Mouse (Mus musculus) midbrain, embryonic 16.5 days (tissue): ENCODE data around the gene Nmur1. TPM values are rescaled to one million over a fixed set of nuclear protein-coding genes. Genes with fewer than 3 reads are reported as not detected.

Experiments
- ATAC-seq: fragments of 200-750 bp; cut with Nextera tagmentation; 2 replicates; pipeline ENCODE4 v1.8.0; 2017; ENCODE audit warnings: moderate TSS enrichment
- H3K27ac ChIP-seq: fragments of 300-500 bp; sonication (generic); 2 replicates; pipeline ENCODE4 v1.5.1; 2014; ENCODE audit warnings: mild to moderate bottlenecking, low read length, mixed read lengths
- H3K27me3 ChIP-seq: fragments of 300-500 bp; sonication (generic); 2 replicates; pipeline ENCODE4 v1.6.1; 2014; ENCODE audit warnings: low read depth, low read length, mixed read lengths; ENCODE audit not compliant: control insufficient read depth, insufficient read depth
- H3K36me3 ChIP-seq: fragments of 300-500 bp; sonication (generic); 2 replicates; pipeline ENCODE4 v1.6.1; 2014; ENCODE audit warnings: mild to moderate bottlenecking, low read length, moderate library complexity, mixed read lengths; ENCODE audit not compliant: control insufficient read depth, insufficient read depth
- H3K4me1 ChIP-seq: fragments of 300-500 bp; sonication (generic); 2 replicates; pipeline ENCODE4 v1.6.1; 2014; ENCODE audit warnings: mild to moderate bottlenecking, low read length, mixed read lengths; ENCODE audit not compliant: control insufficient read depth, insufficient read depth
- H3K4me2 ChIP-seq: fragments of 300-500 bp; sonication (generic); 2 replicates; pipeline ENCODE4 v1.6.1; 2014; ENCODE audit warnings: mild to moderate bottlenecking, low read length, mixed read lengths
- H3K4me3 ChIP-seq: fragments of 300-500 bp; sonication (generic); 2 replicates; pipeline ENCODE4 v1.5.1; 2014; ENCODE audit warnings: low read depth, mild to moderate bottlenecking, low read length, moderate library complexity, mixed read lengths
- H3K9ac ChIP-seq: fragments of 300-500 bp; sonication (generic); 2 replicates; pipeline ENCODE4 v1.6.1; 2014; ENCODE audit warnings: low read depth, low read length, mixed read lengths
- H3K9me3 ChIP-seq: fragments of 300-500 bp; sonication (generic); replicated peaks from 2 replicates; pipeline ENCODE4 v1.6.1; 2014; ENCODE audit warnings: mild to moderate bottlenecking, low read length, mixed read lengths; ENCODE audit not compliant: control insufficient read depth, poor library complexity, severe bottlenecking
- WGBS: fragments of 180-500 bp; shearing (Covaris S2); extraction: QIAGEN DNeasy Blood & Tissue Kit; methylation state at CpG from one replicate; pipeline ENCODE4 v1.1.7; 2014; 5-methylcytosine and 5-hydroxymethylcytosine counted together
- polyA plus RNA-seq: library from polyadenylated mRNA; unstranded; fragments of >200 nt; fragmentation: Nextera tagmentation; extraction: Ambion mirVana; gene quantifications from 2 replicates; pipeline ENCODE4 v1.2.1, GENCODE M21; 2015

Nmur1 gene
- polyA plus RNA-seq, 1 experiment from 2014 or later: 0.11 TPM

DNA sequence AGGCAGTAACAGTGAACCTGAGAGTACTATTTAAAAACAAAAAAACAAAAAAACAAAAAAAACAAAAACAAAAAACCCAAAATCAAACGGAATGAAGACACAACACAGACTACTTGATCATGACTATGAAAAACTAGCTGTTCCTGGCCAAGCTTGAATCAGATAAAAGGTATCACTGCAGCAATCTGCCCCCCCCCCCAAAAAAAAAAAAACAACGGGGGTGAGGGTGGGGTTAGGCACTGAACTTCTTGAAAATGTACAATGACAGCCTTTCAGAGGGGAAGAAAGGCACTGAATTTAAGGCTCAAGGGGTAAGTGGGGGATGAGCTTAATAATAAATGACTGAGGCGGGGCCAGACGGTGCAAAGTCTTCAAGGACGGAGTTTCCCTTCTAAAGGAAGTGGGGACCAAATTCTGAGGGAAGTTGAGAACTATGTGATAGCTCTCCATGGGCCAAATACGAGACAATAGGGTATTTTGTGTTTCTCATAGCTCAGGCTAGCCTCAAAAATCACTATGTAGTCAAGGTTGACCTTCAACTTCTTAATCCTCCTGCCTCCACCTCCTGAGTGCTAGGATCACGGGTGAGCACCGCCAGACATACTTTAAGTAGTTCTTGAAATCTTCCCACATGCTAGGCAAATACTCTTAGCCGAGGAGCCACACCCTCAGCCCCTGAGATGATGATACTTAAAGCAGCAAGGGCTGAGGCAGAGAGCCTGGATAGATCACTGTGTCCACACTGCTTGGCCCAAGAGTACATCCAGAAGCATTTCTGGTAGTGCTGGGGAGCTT is 11.4 kb upstream of the Nmur1 start:
- Histone ChIP-seq H3K4me2 (no peak overlapping the region), H3K27me3 (no peaks in the 10 kb centered on the region), H3K36me3 (no peaks in the 10 kb centered on the region), H3K4me3 (no peak overlapping the region), H3K9ac (no peak overlapping the region), H3K27ac (no peak overlapping the region), H3K4me1 (peaks cover 44% of the 10 kb centered on the region), H3K9me3 (no peaks in the 10 kb centered on the region)
- WGBS: 66% methylated on average over 9 of the region's 9 CpGs
- ATAC-seq: no peak

DNA sequence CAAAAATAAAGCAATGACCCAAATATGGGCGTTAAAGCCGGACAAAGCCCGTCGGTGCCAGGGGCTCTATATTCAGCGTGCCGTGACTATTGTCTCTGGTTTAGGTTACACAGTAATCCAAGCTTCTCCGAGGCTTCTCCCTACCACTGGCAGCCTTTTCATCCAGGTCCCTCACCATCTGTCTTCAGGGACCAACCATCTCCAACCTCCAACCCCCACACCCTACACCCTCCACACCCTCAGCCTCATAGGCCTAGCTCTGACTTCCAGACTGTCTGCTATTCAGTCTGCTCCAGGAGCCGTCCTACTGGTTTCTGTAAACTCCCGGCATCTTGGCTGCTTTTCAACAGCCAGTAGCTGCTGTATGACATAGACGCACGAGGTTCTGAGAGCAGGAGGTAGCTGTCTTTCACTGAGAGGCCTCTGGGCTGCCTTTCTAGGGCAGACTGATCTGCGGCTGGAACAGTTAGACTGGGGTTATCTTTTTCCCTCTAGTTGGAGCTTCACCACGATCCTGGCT is 9.3 kb upstream of the Nmur1 start:
- Histone ChIP-seq H3K27me3 (no peaks in the 10 kb centered on the region), H3K9ac (peak overlapping the region; percentile 86), H3K4me1 (peaks cover 35% of the 10 kb centered on the region), H3K9me3 (no peaks in the 10 kb centered on the region), H3K4me3 (no peak overlapping the region; the same call in 1 of the 2 replicates), H3K27ac (peak overlapping the region; percentile 98), H3K4me2 (peak overlapping the region; percentile 93), H3K36me3 (no peaks in the 10 kb centered on the region)
- peak; percentile 12; the same call in 1 of the 2 replicates for ATAC-seq
- WGBS: 4% methylated on average over 13 of the region's 13 CpGs

GRCm38 (mm10) chr1:86434439-86435201 is 8.6 kb upstream of the Nmur1 start:
- Histone ChIP-seq H3K27ac (peak overlapping the region; percentile 98), H3K9ac (peak overlapping the region; percentile 86), H3K27me3 (no peaks in the 10 kb centered on the region), H3K4me1 (peaks cover 27% of the 10 kb centered on the region), H3K36me3 (no peaks in the 10 kb centered on the region), H3K4me2 (peak overlapping the region; percentile 93), H3K9me3 (no peaks in the 10 kb centered on the region), H3K4me3 (peak overlapping the region; percentile 46)
- WGBS: 2% methylated on average over 38 of the region's 46 CpGs
- ATAC-seq: peak; percentile 90

DNA sequence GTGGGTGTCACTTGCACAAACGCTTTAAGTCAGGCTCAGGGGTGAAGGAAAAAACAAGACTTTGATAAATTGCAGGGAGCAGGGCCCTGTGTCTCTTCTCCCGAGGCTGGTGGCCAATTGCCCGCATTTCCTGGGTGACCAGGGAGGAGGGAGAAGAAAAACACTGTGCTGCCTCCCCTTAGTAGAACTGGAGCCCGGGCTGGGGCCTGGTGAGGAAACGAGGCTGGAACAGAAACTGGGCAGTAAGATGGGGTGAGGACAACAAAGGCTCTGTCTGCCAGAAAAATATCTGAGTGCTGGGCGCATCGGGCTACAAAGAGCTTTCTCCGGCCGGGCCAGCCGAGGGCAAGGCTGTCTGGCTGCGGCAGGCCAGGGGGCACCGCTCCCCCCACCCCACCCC is 8.0 kb upstream of the Nmur1 start:
- no peaks in the 10 kb centered on the region for H3K27me3 ChIP-seq
- H3K9me3 ChIP-seq: no peaks in the 10 kb centered on the region
- H3K4me1 ChIP-seq: peaks cover 24% of the 10 kb centered on the region
- H3K4me3 ChIP-seq: peak overlapping the region; percentile 46
- WGBS: 3% methylated on average over 12 of the region's 12 CpGs
- H3K27ac ChIP-seq: peak overlapping the region; percentile 98
- H3K9ac ChIP-seq: peak overlapping the region; percentile 71
- no peaks in the 10 kb centered on the region for H3K36me3 ChIP-seq
- peak; percentile 54 for ATAC-seq
- H3K4me2 ChIP-seq: peak overlapping the region; percentile 93

- Histone ChIP-seq H3K27me3 (no peaks in the 10 kb centered on the region), H3K4me1 (peaks cover 24% of the 10 kb centered on the region), H3K4me2 (no peak overlapping the region), H3K4me3 (no peak overlapping the region), H3K27ac (peak overlapping the region; percentile 98), H3K9ac (no peak overlapping the region), H3K36me3 (no peaks in the 10 kb centered on the region), H3K9me3 (no peaks in the 10 kb centered on the region)
- ATAC-seq: no peak
- 78% methylated on average over 7 of the region's 7 CpGs for WGBS
Measured at GRCm38 (mm10) chr1:86433359-86433758, 7.3 kb upstream of the Nmur1 start.

DNA sequence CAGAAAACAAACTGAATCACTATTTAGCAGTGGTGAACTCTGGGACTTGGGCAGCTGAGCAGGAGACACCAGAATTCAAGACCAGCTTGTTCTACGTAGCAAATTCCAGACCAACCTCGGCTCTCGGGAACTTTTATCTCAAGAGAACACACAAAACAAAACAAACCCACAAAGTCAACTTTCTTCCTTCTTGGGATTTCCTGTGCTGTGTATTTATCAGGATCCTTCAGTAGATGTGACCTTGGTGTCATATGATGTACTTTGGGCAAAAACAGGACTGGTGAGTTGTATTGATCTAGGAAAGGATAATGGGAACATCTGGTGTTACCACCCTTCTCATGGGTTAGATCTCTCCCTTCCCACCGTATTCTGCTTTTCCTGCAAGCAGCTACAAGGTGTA is 6.8 kb upstream of the Nmur1 start:
- Histone ChIP-seq H3K4me1 (peaks cover 24% of the 10 kb centered on the region), H3K9me3 (no peaks in the 10 kb centered on the region), H3K4me3 (no peak overlapping the region), H3K4me2 (no peak overlapping the region), H3K27me3 (no peaks in the 10 kb centered on the region), H3K36me3 (no peaks in the 10 kb centered on the region), H3K27ac (peak overlapping the region; percentile 98; the same call in 1 of the 2 replicates), H3K9ac (no peak overlapping the region)
- no peak for ATAC-seq
- WGBS: 89% methylated on average over 4 of the region's 4 CpGs

DNA sequence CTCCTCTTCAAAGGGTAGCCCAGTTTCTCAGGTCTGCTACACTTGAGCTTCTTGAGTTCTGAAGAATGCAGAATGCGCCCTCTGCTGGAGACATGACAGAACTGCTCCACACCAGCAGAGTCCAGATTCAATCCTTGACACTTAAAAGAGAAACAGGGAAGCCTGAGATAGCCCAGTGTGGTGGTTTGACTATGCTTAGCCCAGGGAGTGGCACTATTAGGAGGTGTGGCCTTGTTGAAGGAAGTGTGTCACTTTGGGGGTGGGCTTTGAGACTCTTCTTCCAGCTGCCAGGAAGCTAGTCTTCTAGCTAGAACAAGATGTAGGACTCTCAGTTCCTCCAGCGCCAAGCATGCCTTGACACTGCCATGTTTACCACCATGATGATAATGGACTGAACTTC is 4.0 kb upstream of the Nmur1 start:
- H3K27ac ChIP-seq: no peak overlapping the region
- WGBS: 48% methylated on average over 2 of the region's 2 CpGs
- H3K36me3 ChIP-seq: no peaks in the 10 kb centered on the region
- no peak for ATAC-seq
- H3K4me2 ChIP-seq: no peak overlapping the region
- H3K4me3 ChIP-seq: no peak overlapping the region
- no peaks in the 10 kb centered on the region for H3K9me3 ChIP-seq
- peaks cover 15% of the 10 kb centered on the region for H3K4me1 ChIP-seq
- H3K9ac ChIP-seq: no peak overlapping the region
- no peaks in the 10 kb centered on the region for H3K27me3 ChIP-seq

GRCm38 (mm10) chr1:86424835-86425547 is 1.0 kb downstream of the Nmur1 start:
- Histone ChIP-seq H3K27ac (no peak overlapping the region), H3K4me1 (peaks cover 6% of the 10 kb centered on the region; the same call in 1 of the 2 replicates), H3K4me3 (no peak overlapping the region), H3K27me3 (no peaks in the 10 kb centered on the region), H3K9me3 (no peaks in the 10 kb centered on the region), H3K4me2 (no peak overlapping the region), H3K9ac (no peak overlapping the region), H3K36me3 (no peaks in the 10 kb centered on the region)
- WGBS: 7% methylated on average over 11 of the region's 11 CpGs
- peak; percentile 36 for ATAC-seq
